Mouse (Mus musculus) retina, adult 2 months (tissue): Measurements from ENCODE around the gene Zdhhc25.

Experiments
- DNase-seq: peaks from one replicate; pipeline ENCODE4 v3.0.0-alpha.2; 2012; ENCODE audit warnings: low read depth, low spot score

The Zdhhc25 gene

GRCm38 (mm10) chr15:88600002-88600401 is at the start of gene Zdhhc25:
Zdhhc25 (plus strand) TSS chr15:88600302.
- DNase-seq, result no peak

GRCm38 (mm10) chr15:88552852-88553251 is 47.2 kb upstream of the Zdhhc25 start:
- DNase-seq, result no peak

GRCm38 (mm10) chr15:88555476-88555875 is 44.6 kb upstream of the Zdhhc25 start:
- peak; percentile 23 for DNase-seq

- no peak for DNase-seq
Measured at GRCm38 (mm10) chr15:88560637-88561036, 39.5 kb upstream of the Zdhhc25 start.

GRCm38 (mm10) chr15:88561058-88561730 is 38.9 kb upstream of the Zdhhc25 start:
- no peak for DNase-seq

GRCm38 (mm10) chr15:88565307-88565706 is 34.8 kb upstream of the Zdhhc25 start:
- no peak for DNase-seq

GRCm38 (mm10) chr15:88565806-88566205 is 34.3 kb upstream of the Zdhhc25 start:
- DNase-seq, result no peak

- no peak for DNase-seq
Measured at GRCm38 (mm10) chr15:88570697-88571096, 29.4 kb upstream of the Zdhhc25 start.

GRCm38 (mm10) chr15:88579461-88579860 is 20.6 kb upstream of the Zdhhc25 start:
- no peak for DNase-seq

GRCm38 (mm10) chr15:88602496-88602895 is 2.4 kb downstream of the Zdhhc25 start:
- no peak for DNase-seq

GRCm38 (mm10) chr15:88603091-88603732 is 3.1 kb downstream of the Zdhhc25 start:
- no peak for DNase-seq

GRCm38 (mm10) chr15:88603733-88604119 is 3.6 kb downstream of the Zdhhc25 start:
- no peak for DNase-seq

GRCm38 (mm10) chr15:88604669-88605414 is 4.7 kb downstream of the Zdhhc25 start:
- no peak for DNase-seq

GRCm38 (mm10) chr15:88605415-88605785 is 5.3 kb downstream of the Zdhhc25 start:
- no peak for DNase-seq

GRCm38 (mm10) chr15:88617125-88617524 is 17.0 kb downstream of the Zdhhc25 start:
- DNase-seq, result no peak

- peak; percentile 23 for DNase-seq
Measured at GRCm38 (mm10) chr15:88618008-88618773, 18.1 kb downstream of the Zdhhc25 start.

- no peak for DNase-seq
Measured at GRCm38 (mm10) chr15:88620017-88620416, 19.9 kb downstream of the Zdhhc25 start.

- no peak for DNase-seq
Measured at GRCm38 (mm10) chr15:88623891-88624290, 23.8 kb downstream of the Zdhhc25 start.

GRCm38 (mm10) chr15:88624874-88625277 is 24.8 kb downstream of the Zdhhc25 start:
- DNase-seq, result no peak

- no peak for DNase-seq
Measured at GRCm38 (mm10) chr15:88625303-88626066, 25.4 kb downstream of the Zdhhc25 start.

GRCm38 (mm10) chr15:88626886-88627488 is 26.9 kb downstream of the Zdhhc25 start:
- no peak for DNase-seq
